In genomic region chr3:85551352-85551751, GRCm38 (mm10) we compare ENCODE assay signal across 16 mouse cellular contexts. TPM values are rescaled to one million over a fixed set of nuclear protein-coding genes. Genes with fewer than 3 reads are reported as not detected.
A peak's percentile ranks its signal among the peaks of the same experiment; 100 is the strongest.
DNase-seq lines count a peak whose midpoint lies in the region; ATAC-seq and TF ChIP-seq lines count a peak whose summit lies in the region.
"Had no signal": no experiment of that assay in that cellular context is flagged by ENCODE, and none has a peak within 500 bp of the region (broad histone marks: within the 10 kb centered on the region; RNA-seq: fewer than 3 reads in every experiment).

No protein-coding gene starts in this region.

- peaks cover 2% of the 10 kb centered on the region; the same call in 1 of the 2 replicates for H3K4me1 ChIP-seq in heart, adult 2 months (ENCODE audit: control insufficient read depth, insufficient read depth, low read length)
- H3K4me1 ChIP-seq in heart, embryonic 10.5 days: peaks cover 22% of the 10 kb centered on the region
- no peaks in the 10 kb centered on the region for H3K4me1 ChIP-seq in limb, embryonic 11.5 days (ENCODE audit: control insufficient read depth, insufficient read depth, low read length)
- peaks cover 14% of the 10 kb centered on the region for H3K4me1 ChIP-seq in limb, embryonic 10.5 days
- peaks cover 35% of the 10 kb centered on the region for H3K4me1 ChIP-seq in heart, embryonic 13.5 days
- H3K4me1 ChIP-seq: midbrain, embryonic 15.5 days had no signal

- H3K27me3 ChIP-seq in heart, adult 2 months (ENCODE audit: control insufficient read depth, insufficient read depth, low read length): no peaks in the 10 kb centered on the region
- no peaks in the 10 kb centered on the region for H3K27me3 ChIP-seq in heart, embryonic 10.5 days (ENCODE audit: insufficient read depth, poor library complexity, severe bottlenecking)
- H3K27me3 ChIP-seq in limb, embryonic 11.5 days (ENCODE audit: control insufficient read depth, insufficient read depth, low read length): no peaks in the 10 kb centered on the region
- H3K27me3 ChIP-seq in limb, embryonic 10.5 days (ENCODE audit: low read depth, poor library complexity, severe bottlenecking): no peaks in the 10 kb centered on the region
- H3K27me3 ChIP-seq in heart, embryonic 13.5 days (replicated peaks): no peaks in the 10 kb centered on the region
- H3K27me3 ChIP-seq: kidney, embryonic 15.5 days; limb, embryonic 13.5 days; midbrain, embryonic 15.5 days had no signal

- no peaks in the 10 kb centered on the region for H3K79me2 ChIP-seq in heart, adult 2 months (replicated peaks; ENCODE audit: control insufficient read depth, insufficient read depth, low read length)

- 36% methylated on average over 2 of the region's 2 CpGs for WGBS in heart, adult 2 months
- WGBS in heart, embryonic 10.5 days: 51% methylated on average over 2 of the region's 2 CpGs
- 70% methylated on average over 2 of the region's 2 CpGs for WGBS in limb, embryonic 11.5 days
- 79% methylated on average over 2 of the region's 2 CpGs for WGBS in limb, embryonic 10.5 days
- WGBS in heart, embryonic 13.5 days: 35% methylated on average over 2 of the region's 2 CpGs

- no peak for ATAC-seq in limb, embryonic 11.5 days (ENCODE audit: insufficient number of reproducible peaks, low FRiP score, low TSS enrichment, low read depth)
- ATAC-seq in heart, embryonic 13.5 days (ENCODE audit: extremely low read depth, insufficient number of reproducible peaks, low FRiP score, low TSS enrichment): no peak
- ATAC-seq in megakaryocyte progenitor cell, adult 5-6 weeks (replicated peaks; ENCODE audit: poor library complexity): no peak
- ATAC-seq: forebrain, embryonic 14.5 days; midbrain, embryonic 15.5 days had no signal

- peak overlapping the region; percentile 1; the same call in 1 of the 2 replicates for H3K4me3 ChIP-seq in heart, adult 2 months
- no peak overlapping the region for H3K4me3 ChIP-seq in heart, embryonic 10.5 days
- no peak overlapping the region for H3K4me3 ChIP-seq in limb, embryonic 11.5 days (ENCODE audit: low read depth, low read length)
- no peak overlapping the region for H3K4me3 ChIP-seq in limb, embryonic 10.5 days
- no peak overlapping the region for H3K4me3 ChIP-seq in heart, embryonic 13.5 days
- H3K4me3 ChIP-seq: kidney, embryonic 15.5 days; limb, embryonic 13.5 days; midbrain, embryonic 15.5 days had no signal

- no peak for TF ChIP-seq CTCF in heart, adult 2 months (IDR thresholded peaks at IDR 0.05)

- TF ChIP-seq POLR2A in heart, adult 2 months (IDR thresholded peaks at IDR 0.05; ENCODE audit: insufficient read depth, low read depth, low read length): 0 out of 2 replicates have a peak, but pooled peaks have one; percentile 18

- H3K9ac ChIP-seq in heart, adult 2 months (ENCODE audit: low read depth, low read length): peak overlapping the region; percentile 46; the same call in 1 of the 2 replicates
- H3K9ac ChIP-seq in limb, embryonic 11.5 days (ENCODE audit: low read length): no peak overlapping the region
- no peak overlapping the region for H3K9ac ChIP-seq in heart, embryonic 13.5 days
- H3K9ac ChIP-seq: kidney, embryonic 15.5 days; limb, embryonic 13.5 days; midbrain, embryonic 15.5 days had no signal

- H3K36me3 ChIP-seq in heart, adult 2 months (ENCODE audit: control insufficient read depth, insufficient read depth, low read length): peaks cover 6% of the 10 kb centered on the region; the same call in 1 of the 2 replicates
- H3K36me3 ChIP-seq in heart, embryonic 10.5 days: no peaks in the 10 kb centered on the region
- no peaks in the 10 kb centered on the region for H3K36me3 ChIP-seq in limb, embryonic 11.5 days (ENCODE audit: control insufficient read depth, insufficient read depth, low read length)
- no peaks in the 10 kb centered on the region for H3K36me3 ChIP-seq in limb, embryonic 10.5 days
- H3K36me3 ChIP-seq in heart, embryonic 13.5 days: no peaks in the 10 kb centered on the region
- H3K36me3 ChIP-seq: kidney, embryonic 15.5 days; limb, embryonic 13.5 days; midbrain, embryonic 15.5 days had no signal

- no peak overlapping the region for H3K4me2 ChIP-seq in limb, embryonic 11.5 days (ENCODE audit: low read depth, severe bottlenecking)
- no peak overlapping the region; the same call in 1 of the 2 replicates for H3K4me2 ChIP-seq in heart, embryonic 13.5 days
- H3K4me2 ChIP-seq: kidney, embryonic 15.5 days; limb, embryonic 13.5 days; midbrain, embryonic 15.5 days had no signal

- peak overlapping the region; percentile 90 for H3K27ac ChIP-seq in heart, adult 2 months
- H3K27ac ChIP-seq in heart, embryonic 10.5 days: no peak overlapping the region
- no peak overlapping the region for H3K27ac ChIP-seq in limb, embryonic 11.5 days (replicated peaks; ENCODE audit: low read depth, low read length)
- H3K27ac ChIP-seq in limb, embryonic 10.5 days: no peak overlapping the region
- H3K27ac ChIP-seq in heart, embryonic 13.5 days (replicated peaks): peak overlapping the region; percentile 75
- H3K27ac ChIP-seq: kidney, embryonic 15.5 days; limb, embryonic 13.5 days; macrophage; midbrain, embryonic 15.5 days had no signal

- H3K9me3 ChIP-seq in heart, embryonic 10.5 days: no peaks in the 10 kb centered on the region
- no peaks in the 10 kb centered on the region for H3K9me3 ChIP-seq in limb, embryonic 11.5 days (ENCODE audit: control insufficient read depth, low read length)
- H3K9me3 ChIP-seq in limb, embryonic 10.5 days (replicated peaks): no peaks in the 10 kb centered on the region
- peaks cover 2% of the 10 kb centered on the region; the same call in 1 of the 2 replicates for H3K9me3 ChIP-seq in heart, embryonic 13.5 days
- H3K9me3 ChIP-seq: kidney, embryonic 15.5 days; midbrain, embryonic 15.5 days had no signal

- DNase-seq in heart, adult 2 months: peak; percentile 36 to 69
- DNase-seq in heart, embryonic 10.5 days (ENCODE audit: low spot score): no peak
- peak; percentile 18 for DNase-seq in limb, embryonic 11.5 days (ENCODE audit: low spot score)
- DNase-seq in limb, embryonic 10.5 days (ENCODE audit: low spot score): no peak
- peak; percentile 59 for DNase-seq in heart, postnatal 4 days
- DNase-seq in embryo, embryonic 10.5 days (ENCODE audit: low spot score): no peak
- DNase-seq: adrenal gland, postnatal 25 days; lung, adult 18-20 months; spleen, adult 18-20 months had no signal

- intact Hi-C loops in heart, adult 2 months (cut with DNase I): loop anchor here (5.0 kb wide), 1 partner anchor 34 kb away; no protein-coding TSS in a partner anchor

- peak; percentile 88 for TF ChIP-seq EP300 in heart, adult 2 months (IDR thresholded peaks at IDR 0.05; ENCODE audit: insufficient read depth, low read depth, low read length)

RNA-seq across cellular contexts. Expression of gene Gatb, which starts 22.6 kb away (rescaled TPM):
- total RNA-seq in heart, adult 2 months (2021): 10 to 100 TPM; 45.6 to 49.7 TPM
- 22.0 and 40.1 TPM in 2 replicates for polyA plus RNA-seq in heart, adult 2 months (2012; rRNA removed)
- polyA plus RNA-seq in heart, embryonic 10.5 days (2016; fragmentation: Nextera tagmentation; extraction: Ambion mirVana): 32.3 and 45.0 TPM in 2 replicates
- polyA plus RNA-seq in limb, embryonic 11.5 days (2014; fragmentation: Nextera tagmentation; extraction: Ambion mirVana): 27.7 and 28.1 TPM in 2 replicates
- polyA plus RNA-seq in limb, embryonic 10.5 days (2016; fragmentation: Nextera tagmentation; extraction: Ambion mirVana): 26.5 and 29.5 TPM in 2 replicates
- polyA plus RNA-seq in heart, embryonic 13.5 days (2015; fragmentation: Nextera tagmentation; extraction: Ambion mirVana): 35.0 and 35.1 TPM in 2 replicates
- 10 to 100 TPM; 26.4 to 28.0 TPM for total RNA-seq in heart, postnatal 4 days (2021)
- 7.7 and 9.3 TPM in 2 replicates for total RNA-seq in megakaryocyte progenitor cell, adult 5-6 weeks (2015)
- 12.2 and 14.3 TPM in 2 replicates for total RNA-seq in megakaryocyte progenitor cell, adult 5-6 weeks (2017)

Comparison
In these comparisons a context has a peak if more than half of its experiments do, and no peak if none do; other contexts are left out.
1. DNase-seq: peak in heart, adult 2 months (2 of 2), limb, embryonic 11.5 days (single experiment) and heart, postnatal 4 days (single experiment); none in heart, embryonic 10.5 days (single experiment), limb, embryonic 10.5 days (single experiment) and embryo, embryonic 10.5 days (single experiment).
2. H3K27ac ChIP-seq: peak in heart, adult 2 months (single experiment) and heart, embryonic 13.5 days (single experiment); none in heart, embryonic 10.5 days (single experiment), limb, embryonic 11.5 days (single experiment) and limb, embryonic 10.5 days (single experiment).